Mouse (Mus musculus) thymus, postnatal 4 days (tissue): ENCODE measurements around the gene Nfil3.

ENCODE experiments used
- DNase-seq: peaks from one replicate; pipeline ENCODE4 v3.0.0; 2021

The Nfil3 gene

GRCm38 (mm10) chr13:52981441-52982281, 788 bp upstream of the Nfil3 start:
- peak; percentile 61 for DNase-seq

- DNase-seq = peak; percentile 77
These were observed 492 bp downstream of the Nfil3 start for GRCm38 (mm10) chr13:52980211-52980950.

- DNase-seq = no peak
These were observed 1.4 kb downstream of the Nfil3 start for GRCm38 (mm10) chr13:52979331-52980051.

- DNase-seq = peak; percentile 41
These were observed 2.4 kb downstream of the Nfil3 start for GRCm38 (mm10) chr13:52978321-52978981.

GRCm38 (mm10) chr13:52977757-52978156, 3.1 kb downstream of the Nfil3 start:
- DNase-seq = no peak

- DNase-seq = no peak
These were observed 3.7 kb downstream of the Nfil3 start for GRCm38 (mm10) chr13:52977221-52977609.

- no peak for DNase-seq
These were observed 4.2 kb downstream of the Nfil3 start for GRCm38 (mm10) chr13:52976510-52977220.

GRCm38 (mm10) chr13:52976130-52976509, 4.8 kb downstream of the Nfil3 start:
- DNase-seq = no peak

GRCm38 (mm10) chr13:52974676-52975075, 6.2 kb downstream of the Nfil3 start:
- DNase-seq = no peak

- no peak for DNase-seq
These were observed 7.4 kb downstream of the Nfil3 start for GRCm38 (mm10) chr13:52973427-52973826.

GRCm38 (mm10) chr13:52972626-52973025, 8.2 kb downstream of the Nfil3 start:
- DNase-seq = no peak

GRCm38 (mm10) chr13:52970876-52971275, 10.0 kb downstream of the Nfil3 start:
- DNase-seq = no peak

- no peak for DNase-seq
These were observed 18.0 kb downstream of the Nfil3 start for GRCm38 (mm10) chr13:52962922-52963321.

GRCm38 (mm10) chr13:52962361-52962760, 18.5 kb downstream of the Nfil3 start:
- no peak for DNase-seq

- no peak for DNase-seq
These were observed 26.9 kb downstream of the Nfil3 start for GRCm38 (mm10) chr13:52953779-52954553.

GRCm38 (mm10) chr13:52949211-52949610, 31.7 kb downstream of the Nfil3 start:
- DNase-seq = no peak

- no peak for DNase-seq
These were observed 33.3 kb downstream of the Nfil3 start for GRCm38 (mm10) chr13:52947545-52947944.

GRCm38 (mm10) chr13:52945769-52946168, 35.1 kb downstream of the Nfil3 start:
- DNase-seq = no peak

- DNase-seq = no peak
These were observed 36.8 kb downstream of the Nfil3 start for GRCm38 (mm10) chr13:52944116-52944515.

GRCm38 (mm10) chr13:52942876-52943388, 37.9 kb downstream of the Nfil3 start:
- DNase-seq = no peak

GRCm38 (mm10) chr13:52940956-52941355, 39.9 kb downstream of the Nfil3 start:
- no peak for DNase-seq
